Mouse (Mus musculus) layer of hippocampus, adult 2 months (tissue): ENCODE results near the gene Itga7. TPM values are rescaled to one million over a fixed set of nuclear protein-coding genes. Genes with fewer than 3 reads are reported as not detected.

Experiments
- DNase-seq, 2 experiments: peaks; one replicate each; pipeline ENCODE4 v3.0.0; 2022; ENCODE audit warnings: low spot score in 2 of 2
- H3K27ac ChIP-seq: fragments of 200-600 bp; 2 replicates; pipeline ENCODE4 v1.8.1; 2022
- H3K4me3 ChIP-seq: fragments of 200-600 bp; 2 replicates; pipeline ENCODE4 v1.8.1; 2022; ENCODE audit warnings: mild to moderate bottlenecking
- CTCF ChIP-seq: fragments of 200-600 bp; conservative IDR thresholded peaks from 2 replicates; pipeline ENCODE4 v1.8.1; 2022; ENCODE audit warnings: antibody characterized with exemption, mild to moderate bottlenecking, moderate library complexity
- total RNA-seq, 2 experiments: library from RNA; stranded (reverse); gene quantifications; 2 replicates each; pipeline ENCODE4 v1.2.3; 2021

Gene Itga7
- total RNA-seq, 2 experiments from 2014 or later: 39.5 to 42.9 TPM

- no peak overlapping the region for H3K27ac ChIP-seq
- H3K4me3 ChIP-seq: no peak overlapping the region
- no peak for TF ChIP-seq CTCF
- DNase-seq: no peak
Measured at GRCm38 (mm10) chr10:128929638-128930378, 3.8 kb upstream of the Itga7 start.

- H3K4me3 ChIP-seq: no peak overlapping the region
- TF ChIP-seq CTCF: no peak
- no peak overlapping the region for H3K27ac ChIP-seq
- DNase-seq: no peak
Measured at GRCm38 (mm10) chr10:128931441-128931840, 2.2 kb upstream of the Itga7 start.

DNA sequence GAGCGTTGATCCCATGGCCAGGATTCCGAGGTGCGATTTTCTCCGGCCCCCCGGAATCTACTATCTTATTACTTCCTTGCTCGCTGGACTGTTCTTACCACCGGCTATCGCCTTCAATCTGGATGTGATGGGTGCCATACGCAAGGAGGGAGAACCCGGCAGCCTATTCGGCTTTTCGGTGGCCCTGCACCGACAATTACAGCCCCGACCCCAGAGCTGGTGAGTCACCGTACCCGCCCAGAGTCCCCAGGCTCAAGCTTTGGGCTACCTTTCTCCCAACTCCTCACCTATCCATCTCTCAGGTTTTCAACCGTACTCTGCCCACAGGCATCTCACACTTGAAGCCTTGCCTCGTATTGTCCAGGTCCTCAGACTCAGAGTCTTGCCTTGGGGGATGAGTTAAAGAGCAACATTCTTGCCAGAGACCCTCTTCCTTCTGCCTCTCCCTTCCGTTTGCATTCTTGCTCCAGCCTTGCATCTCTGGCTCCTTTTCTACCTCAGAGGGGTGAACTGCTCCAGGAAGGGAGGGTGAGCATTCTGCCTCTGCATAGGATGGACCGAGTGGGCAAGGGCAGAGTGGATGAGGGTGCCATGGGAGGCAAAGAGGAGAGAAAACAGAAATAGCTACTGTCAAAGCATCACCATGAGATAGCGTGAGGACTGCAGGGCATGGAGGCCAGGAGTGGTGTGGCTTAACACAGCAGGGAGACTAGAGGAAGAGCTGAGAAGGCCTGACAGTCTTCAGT is 531 bp downstream of the Itga7 start:
- H3K4me3 ChIP-seq: peak overlapping the region; percentile 68
- no peak for DNase-seq
- no peak for TF ChIP-seq CTCF
- H3K27ac ChIP-seq: peak overlapping the region; percentile 75

GRCm38 (mm10) chr10:128934997-128935787 is 1.6 kb downstream of the Itga7 start:
- peak; percentile 52 for TF ChIP-seq CTCF
- no peak for DNase-seq
- Histone ChIP-seq H3K4me3 (peak overlapping the region; percentile 68), H3K27ac (peak overlapping the region; percentile 75)

DNA sequence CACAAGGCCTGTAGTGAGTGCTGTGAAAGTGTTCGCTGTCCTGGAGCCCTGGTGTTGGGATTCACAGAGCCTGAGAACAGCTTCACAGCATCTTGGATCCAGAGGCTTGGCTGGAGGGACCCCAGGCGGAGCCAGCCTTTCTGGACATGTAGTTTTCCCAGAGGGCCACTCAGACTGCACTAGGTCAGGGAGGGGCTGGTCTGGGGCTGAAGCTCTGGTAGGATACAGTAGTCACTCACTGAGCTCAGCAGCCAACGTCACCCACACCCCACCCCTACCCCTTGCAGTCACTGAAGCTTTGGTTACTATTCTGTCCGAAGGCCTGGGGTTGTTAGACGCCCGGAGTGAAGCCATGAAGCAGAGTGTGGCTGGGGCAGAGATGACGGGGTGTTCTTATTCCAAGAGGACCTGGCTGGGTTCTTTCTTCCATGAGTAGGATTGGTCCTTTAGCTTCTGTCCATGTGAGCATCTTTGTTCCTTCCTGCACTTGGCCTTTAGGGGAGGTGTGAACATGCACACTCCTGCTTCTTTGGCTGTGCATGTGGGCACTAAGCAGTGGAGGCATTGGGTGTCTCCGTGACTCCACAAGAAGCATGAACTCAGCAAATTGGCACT is 2.3 kb downstream of the Itga7 start:
- peak overlapping the region; percentile 75; the same call in 1 of the 2 replicates for H3K27ac ChIP-seq
- TF ChIP-seq CTCF: no peak
- DNase-seq: no peak
- peak overlapping the region; percentile 68 for H3K4me3 ChIP-seq

DNA sequence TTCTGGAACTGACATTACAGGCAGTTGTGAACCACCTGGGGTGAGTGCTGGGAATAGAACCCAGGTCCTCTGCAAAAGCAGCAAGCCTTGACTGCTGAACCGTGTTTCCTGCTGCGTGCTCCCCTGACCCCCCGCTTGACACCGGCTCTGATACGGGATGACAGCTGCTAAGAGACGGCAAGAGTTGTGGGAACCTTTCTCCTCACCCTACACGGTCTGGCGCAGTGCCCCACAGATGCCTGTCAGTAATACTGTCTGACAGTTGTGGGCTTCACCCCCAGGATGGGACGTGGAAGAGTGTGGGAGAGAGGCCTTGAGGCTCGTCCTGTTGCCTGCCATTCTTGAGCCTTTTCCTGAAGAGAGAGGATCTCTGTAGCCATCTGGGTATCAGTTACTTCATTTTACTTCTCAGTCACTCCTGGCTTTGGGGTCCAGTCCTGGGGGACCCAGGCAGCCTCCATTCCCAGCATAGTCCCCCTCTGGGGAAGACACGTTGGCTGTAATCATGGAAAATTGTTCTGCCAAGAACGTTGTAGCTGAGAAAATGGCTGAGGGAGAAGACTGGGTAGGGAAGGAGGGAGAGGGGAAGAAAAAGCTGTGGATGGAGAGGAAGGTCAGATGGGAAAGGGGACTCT is 4.3 kb downstream of the Itga7 start:
- DNase-seq: no peak
- Histone ChIP-seq H3K4me3 (no peak overlapping the region), H3K27ac (no peak overlapping the region; the same call in 1 of the 2 replicates)
- no peak for TF ChIP-seq CTCF

GRCm38 (mm10) chr10:128938457-128938856 is 4.8 kb downstream of the Itga7 start:
- DNase-seq: peak in 1 of 2 experiments; percentile 39
- TF ChIP-seq CTCF: no peak
- no peak overlapping the region for H3K4me3 ChIP-seq
- no peak overlapping the region; the same call in 1 of the 2 replicates for H3K27ac ChIP-seq

- no peak overlapping the region for H3K27ac ChIP-seq
Measured at GRCm38 (mm10) chr10:128938974-128939373, 5.4 kb downstream of the Itga7 start.

DNA sequence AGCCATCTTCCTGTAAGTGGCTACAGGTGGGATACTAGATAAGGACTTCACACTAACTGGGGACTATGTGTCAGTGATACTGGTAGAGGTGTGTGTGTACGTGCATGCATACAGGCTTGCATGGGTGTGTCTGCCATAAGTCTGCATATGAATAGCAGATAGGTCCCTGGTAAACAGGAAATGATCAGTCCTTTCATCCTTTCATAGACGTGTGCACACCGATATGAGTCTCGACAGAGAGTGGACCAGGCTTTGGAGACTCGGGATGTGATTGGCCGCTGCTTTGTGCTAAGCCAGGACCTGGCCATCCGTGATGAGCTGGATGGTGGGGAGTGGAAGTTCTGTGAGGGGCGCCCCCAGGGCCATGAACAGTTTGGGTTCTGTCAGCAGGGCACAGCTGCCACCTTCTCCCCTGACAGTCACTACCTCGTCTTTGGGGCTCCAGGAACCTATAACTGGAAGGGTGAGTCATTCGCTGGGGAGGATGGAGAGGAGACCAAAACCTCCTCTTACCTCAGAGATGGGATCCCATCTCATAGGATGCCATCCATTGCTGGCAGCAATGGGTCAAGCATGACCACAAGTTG is 7.0 kb downstream of the Itga7 start:
- no peak overlapping the region for H3K27ac ChIP-seq
- no peak for DNase-seq
- no peak overlapping the region for H3K4me3 ChIP-seq
- no peak for TF ChIP-seq CTCF

More at GRCm38 (mm10) chr10:128938974-128939373, 5.4 kb downstream of the Itga7 start:
- TF ChIP-seq CTCF: no peak
- no peak overlapping the region for H3K4me3 ChIP-seq
- no peak for DNase-seq

GRCm38 (mm10) chr10:128945675-128946074 is 12.1 kb downstream of the Itga7 start:
- no peak overlapping the region for H3K27ac ChIP-seq
- peak; percentile 75 for TF ChIP-seq CTCF
- peak in 1 of 2 experiments; percentile 38 for DNase-seq
- no peak overlapping the region for H3K4me3 ChIP-seq

GRCm38 (mm10) chr10:128947496-128947895 is 13.9 kb downstream of the Itga7 start:
- no peak for TF ChIP-seq CTCF

More at GRCm38 (mm10) chr10:128947496-128947895, 13.9 kb downstream of the Itga7 start:
- no peak overlapping the region for H3K27ac ChIP-seq
- H3K4me3 ChIP-seq: no peak overlapping the region
- no peak for DNase-seq
